Mouse (Mus musculus) MEL (cell line): ENCODE results near the gene Hist1h2ae.

Experiments used
- BHLHE40 ChIP-seq: IDR thresholded peaks from 2 replicates; pipeline ENCODE4 v1.6.1; 2012; ENCODE audit warnings: low read depth, mild to moderate bottlenecking, inconsistent platforms, low read length, improper control_type of control experiment, borderline replicate concordance
- CTCF ChIP-seq, 3 experiments: IDR thresholded peaks in 2 of 3; conservative IDR thresholded peaks in 1 of 3; 2 replicates each; pipeline ENCODE4 v1.5.1; 2011 to 2012; ENCODE audit warnings: low read length in 3 of 3, low read depth in 2 of 3, mild to moderate bottlenecking in 2 of 3, improper control_type of control experiment in 1 of 3, inconsistent platforms in 1 of 3, mixed read lengths in 1 of 3, moderate library complexity in 1 of 3; ENCODE audit not compliant: control insufficient read depth in 1 of 3, insufficient read depth in 1 of 3, poor library complexity in 1 of 3, severe bottlenecking in 1 of 3
- ELF1 ChIP-seq: IDR thresholded peaks from 2 replicates; pipeline ENCODE4 v1.6.1; 2014; ENCODE audit warnings: low read depth, mild to moderate bottlenecking, inconsistent platforms, low read length, improper control_type of control experiment, moderate library complexity
- EP300 ChIP-seq, 2 experiments: IDR thresholded peaks; 2 replicates each; pipeline ENCODE4 v1.6.1; 2011; ENCODE audit warnings: improper control_type of control experiment in 2 of 2, low read length in 2 of 2, low read depth in 1 of 2, mild to moderate bottlenecking in 1 of 2
- GATA1 ChIP-seq: IDR thresholded peaks from 2 replicates; pipeline ENCODE4 v1.6.1; 2011; ENCODE audit warnings: low read depth, low read length, improper control_type of control experiment
- HCFC1 ChIP-seq: IDR thresholded peaks from 2 replicates; pipeline ENCODE4 v1.6.1; 2012; ENCODE audit warnings: low read depth, mild to moderate bottlenecking, inconsistent platforms, low read length, improper control_type of control experiment, moderate library complexity
- KAT2A ChIP-seq: conservative IDR thresholded peaks from 2 replicates; pipeline ENCODE4 v1.6.1; 2012; ENCODE audit warnings: low read depth, low read length, improper control_type of control experiment, inconsistent platforms
- MYC ChIP-seq: IDR thresholded peaks from 2 replicates; pipeline ENCODE4 v1.6.1; 2011; ENCODE audit warnings: low read depth, mild to moderate bottlenecking, low read length, improper control_type of control experiment, moderate library complexity
- POLR2A ChIP-seq, 2 experiments: IDR thresholded peaks; 2 replicates each; pipeline ENCODE4 v1.6.1; 2011 to 2012; ENCODE audit warnings: low read length in 2 of 2, mild to moderate bottlenecking in 2 of 2, control low read depth in 1 of 2, improper control_type of control experiment in 1 of 2, low read depth in 1 of 2, moderate library complexity in 1 of 2; ENCODE audit not compliant: control insufficient read depth in 1 of 2, insufficient read depth in 1 of 2, poor library complexity in 1 of 2
- RCOR1 ChIP-seq: IDR thresholded peaks from 2 replicates; pipeline ENCODE4 v1.6.1; 2012; ENCODE audit warnings: low read depth, mild to moderate bottlenecking, inconsistent platforms, low read length, improper control_type of control experiment
- SIN3A ChIP-seq: IDR thresholded peaks from 2 replicates; pipeline ENCODE4 v1.6.1; 2012; ENCODE audit warnings: low read length, improper control_type of control experiment, inconsistent platforms
- TAL1 ChIP-seq: IDR thresholded peaks from 2 replicates; pipeline ENCODE4 v1.6.1; 2012; ENCODE audit warnings: mild to moderate bottlenecking, inconsistent platforms, low read length, moderate library complexity, mixed read lengths
- USF2 ChIP-seq, 2 experiments: IDR thresholded peaks; 2 replicates each; pipeline ENCODE4 v1.6.1; 2011 to 2012; ENCODE audit warnings: improper control_type of control experiment in 2 of 2, low read length in 2 of 2, borderline replicate concordance in 1 of 2, inconsistent platforms in 1 of 2, low read depth in 1 of 2, mild to moderate bottlenecking in 1 of 2; ENCODE audit not compliant: insufficient read depth in 1 of 2
- ZNF384 ChIP-seq: IDR thresholded peaks from 2 replicates; pipeline ENCODE4 v1.6.1; 2012; ENCODE audit warnings: low read depth, mild to moderate bottlenecking, inconsistent platforms, low read length, improper control_type of control experiment

- peak in 1 of 3 experiments; percentile 43; a peak in 2 of 6 replicates for TF ChIP-seq CTCF (IDR thresholded peaks at IDR 0.05 in 2 of 3, conservative IDR thresholded peaks at IDR 0.05 in 1 of 3; ENCODE audit: control insufficient read depth in 1 of 3, insufficient read depth in 1 of 3, low read depth in 2 of 3, low read length in 3 of 3, poor library complexity in 1 of 3, severe bottlenecking in 1 of 3)
- TF ChIP-seq KAT2A: no peak
- TF ChIP-seq TAL1: peak; percentile 78
- no peak for TF ChIP-seq HCFC1
- TF ChIP-seq USF2 (IDR thresholded peaks at IDR 0.05; ENCODE audit: borderline replicate concordance in 1 of 2, insufficient read depth in 1 of 2, low read depth in 1 of 2, low read length in 2 of 2): no peak
- TF ChIP-seq GATA1: peak; percentile 41; the same call in 1 of the 2 replicates
- TF ChIP-seq RCOR1: no peak
- TF ChIP-seq EP300 (IDR thresholded peaks at IDR 0.05; ENCODE audit: low read depth in 1 of 2, low read length in 2 of 2): no peak
- peak in 1 of 2 experiments; percentile 14; a peak in 1 of 4 replicates for TF ChIP-seq POLR2A (IDR thresholded peaks at IDR 0.05; ENCODE audit: control insufficient read depth in 1 of 2, insufficient read depth in 1 of 2, low read depth in 1 of 2, low read length in 2 of 2, poor library complexity in 1 of 2)
- TF ChIP-seq ELF1: no peak
- TF ChIP-seq BHLHE40: no peak
- TF ChIP-seq SIN3A: no peak
- TF ChIP-seq MYC: no peak
- no peak for TF ChIP-seq ZNF384
These were observed 8.1 kb downstream of the Hist1h2ae start for GRCm38 (mm10) chr13:23562699-23563462.
